Mouse (Mus musculus) adrenal gland (tissue): ENCODE data around the gene Gla.
"Not testable (repeated sequence)": the region's sequence is repeated elsewhere in the genome, so short reads cannot be mapped to it uniquely, and the experiment has no call there.

ENCODE experiments used
- intact Hi-C: fragments of 180-260 bp; cut with DNase I; formaldehyde crosslinking; loops from one replicate; pipeline ENCODE4 v1.15.1; 2025

Gene Gla

GRCm38 (mm10) chrX:134589836-134590235, 11.1 kb downstream of the Gla start:
- intact Hi-C loops: no loop called here

- intact Hi-C loops: no loop called here
These were observed 11.9 kb downstream of the Gla start for GRCm38 (mm10) chrX:134588997-134589396.

GRCm38 (mm10) chrX:134588261-134588660, 12.7 kb downstream of the Gla start:
- intact Hi-C loops: no loop called here

GRCm38 (mm10) chrX:134586447-134586846, 14.5 kb downstream of the Gla start:
- intact Hi-C loops: no loop called here

- intact Hi-C loops: no loop called here
These were observed 15.6 kb downstream of the Gla start, which contains the start of gene Rpl36a for GRCm38 (mm10) chrX:134585103-134586002. TSS of gene Rpl36a (plus strand) at chrX:134585654.

- intact Hi-C loops: no loop called here
These were observed 17.8 kb downstream of the Gla start, which contains the start of gene Btk for GRCm38 (mm10) chrX:134582888-134583669. TSS of gene Btk (minus strand) at chrX:134583570.

GRCm38 (mm10) chrX:134582270-134582669, 18.7 kb downstream of the Gla start:
- intact Hi-C loops: no loop called here

GRCm38 (mm10) chrX:134580528-134581305, 20.2 kb downstream of the Gla start:
- intact Hi-C loops: no loop called here

- intact Hi-C loops: no loop called here
These were observed 23.0 kb downstream of the Gla start for GRCm38 (mm10) chrX:134577896-134578295.

GRCm38 (mm10) chrX:134566536-134567222, 34.2 kb downstream of the Gla start:
- intact Hi-C loops: no loop called here

GRCm38 (mm10) chrX:134564326-134564725, 36.6 kb downstream of the Gla start:
- intact Hi-C loops: no loop called here

GRCm38 (mm10) chrX:134554425-134554824, 46.5 kb downstream of the Gla start:
- intact Hi-C loops: no loop called here

GRCm38 (mm10) chrX:134553326-134553725, 47.6 kb downstream of the Gla start:
- intact Hi-C loops: no loop called here

GRCm38 (mm10) chrX:134550903-134551302, 50.0 kb downstream of the Gla start:
- intact Hi-C loops: no loop called here

- intact Hi-C loops: no loop called here
These were observed 53.6 kb downstream of the Gla start for GRCm38 (mm10) chrX:134547330-134547729.

- intact Hi-C loops: no loop called here
These were observed 59.0 kb downstream of the Gla start for GRCm38 (mm10) chrX:134541955-134542308.

GRCm38 (mm10) chrX:134541145-134541954, 59.6 kb downstream of the Gla start, which contains the start of gene Timm8a1:
TSS of gene Timm8a1 (minus strand) at chrX:134541865.
- intact Hi-C loops: no loop called here

- intact Hi-C loops: no loop called here
These were observed 60.4 kb downstream of the Gla start for GRCm38 (mm10) chrX:134540414-134541135.

- intact Hi-C loops: not testable (repeated sequence)
These were observed 61.1 kb downstream of the Gla start for GRCm38 (mm10) chrX:134539795-134540194.
